Mouse (Mus musculus): ENCODE measurements at regions not wholly inside any gene's neighbourhood (a gene's known extent, or its start where the extent isn't known, plus 50 kb on each side); places are given as distances from the start of the nearest gene placed in this dataset.

DNA sequence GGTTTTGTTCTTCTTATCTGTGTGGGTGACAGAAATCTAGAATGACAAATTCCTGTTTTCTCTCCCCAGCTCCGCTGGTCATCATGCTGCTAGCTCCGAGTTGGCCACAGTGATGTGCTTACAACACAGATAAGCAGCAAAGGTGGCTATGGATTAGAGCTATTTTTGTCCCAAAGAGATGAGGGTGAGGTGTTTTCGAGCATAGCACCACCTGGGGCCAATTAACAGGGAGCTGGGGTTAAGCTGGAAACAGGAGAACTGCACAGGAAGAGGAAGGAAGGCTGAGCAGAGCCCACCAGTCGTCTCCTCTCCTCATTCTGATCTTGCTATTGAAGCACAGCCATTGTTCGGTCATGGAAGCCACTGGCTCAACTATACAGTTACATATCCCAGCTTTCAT lies 92.3 kb upstream of the Map1b start:
- no peak for DNase-seq (ENCODE audit: low read depth in 1 of 2, low spot score in 2 of 2)
- no peaks in the 10 kb centered on the region for H3K36me3 ChIP-seq (ENCODE audit: control insufficient read depth, insufficient read depth, low read length)
- no peak overlapping the region for H3K4me3 ChIP-seq (ENCODE audit: extremely low read depth, insufficient read depth, insufficient read length)
- no peaks in the 10 kb centered on the region for H3K4me1 ChIP-seq (ENCODE audit: control insufficient read depth, insufficient read depth, insufficient read length)
- TF ChIP-seq CTCF (IDR thresholded peaks at IDR 0.05; ENCODE audit: extremely low read depth, insufficient read depth, insufficient read length, insufficient replicate concordance) (no peak), POLR2A (IDR thresholded peaks at IDR 0.05; ENCODE audit: low read depth, low read length) (no peak)
- no peak overlapping the region for H3K27ac ChIP-seq (ENCODE audit: insufficient read depth, low read length)
- H3K27me3 ChIP-seq (ENCODE audit: control insufficient read depth, insufficient read depth, low read length): no peaks in the 10 kb centered on the region
- 40% methylated on average over 5 of the region's 5 CpGs for WGBS

GRCm38 (mm10) chr13:99607208-99607607 lies 90.9 kb upstream of the Map1b start:
- H3K27ac ChIP-seq (ENCODE audit: insufficient read depth, low read length): no peak overlapping the region
- TF ChIP-seq CTCF (IDR thresholded peaks at IDR 0.05; ENCODE audit: extremely low read depth, insufficient read depth, insufficient read length, insufficient replicate concordance) (no peak), POLR2A (IDR thresholded peaks at IDR 0.05; ENCODE audit: low read depth, low read length) (no peak)
- DNase-seq (ENCODE audit: low read depth in 1 of 2, low spot score in 2 of 2): no peak
- H3K4me1 ChIP-seq (ENCODE audit: control insufficient read depth, insufficient read depth, insufficient read length): no peaks in the 10 kb centered on the region
- H3K36me3 ChIP-seq (ENCODE audit: control insufficient read depth, insufficient read depth, low read length): no peaks in the 10 kb centered on the region
- no peaks in the 10 kb centered on the region for H3K27me3 ChIP-seq (ENCODE audit: control insufficient read depth, insufficient read depth, low read length)
- H3K4me3 ChIP-seq (ENCODE audit: extremely low read depth, insufficient read depth, insufficient read length): no peak overlapping the region
- 84% methylated on average over 6 of the region's 6 CpGs for WGBS

DNA sequence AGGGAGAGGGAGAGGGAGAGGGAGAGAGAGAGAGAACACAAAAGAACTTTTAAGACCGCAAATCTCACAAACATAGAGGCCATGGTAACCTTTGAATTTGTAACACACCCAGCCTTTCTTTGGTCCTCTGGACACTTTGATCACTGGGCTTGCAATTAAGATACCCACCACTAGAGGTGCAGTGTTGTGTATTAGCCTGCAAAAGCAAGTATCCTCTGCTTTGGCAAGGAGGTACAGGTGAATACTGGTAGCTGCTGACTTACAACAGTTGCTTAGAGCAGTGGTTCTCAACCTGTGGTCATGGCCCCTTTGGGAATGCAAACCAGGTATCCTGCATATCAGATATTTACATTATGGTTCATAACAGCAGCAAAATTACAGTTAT lies 90.3 kb upstream of the Map1b start:
- Histone ChIP-seq H3K27me3 (ENCODE audit: control insufficient read depth, insufficient read depth, low read length) (no peaks in the 10 kb centered on the region), H3K36me3 (ENCODE audit: control insufficient read depth, insufficient read depth, low read length) (no peaks in the 10 kb centered on the region), H3K4me3 (ENCODE audit: extremely low read depth, insufficient read depth, insufficient read length) (no peak overlapping the region), H3K27ac (ENCODE audit: insufficient read depth, low read length) (no peak overlapping the region), H3K4me1 (ENCODE audit: control insufficient read depth, insufficient read depth, insufficient read length) (no peaks in the 10 kb centered on the region)
- TF ChIP-seq CTCF (IDR thresholded peaks at IDR 0.05; ENCODE audit: extremely low read depth, insufficient read depth, insufficient read length, insufficient replicate concordance) (no peak), POLR2A (IDR thresholded peaks at IDR 0.05; ENCODE audit: low read depth, low read length) (no peak)
- no peak for DNase-seq (ENCODE audit: low read depth in 1 of 2, low spot score in 2 of 2)
- WGBS: 52% methylated on average over 1 of the region's 1 CpGs

- no peaks in the 10 kb centered on the region for H3K4me1 ChIP-seq (ENCODE audit: control insufficient read depth, insufficient read depth, insufficient read length)
- no peaks in the 10 kb centered on the region for H3K27me3 ChIP-seq (ENCODE audit: control insufficient read depth, insufficient read depth, low read length)
- H3K36me3 ChIP-seq (ENCODE audit: control insufficient read depth, insufficient read depth, low read length): no peaks in the 10 kb centered on the region
- WGBS: 72% methylated on average over 2 of the region's 2 CpGs
- no peak overlapping the region for H3K4me3 ChIP-seq (ENCODE audit: extremely low read depth, insufficient read depth, insufficient read length)
- H3K27ac ChIP-seq (ENCODE audit: insufficient read depth, low read length): no peak overlapping the region
- no peak for DNase-seq (ENCODE audit: low read depth in 1 of 2, low spot score in 2 of 2)
- TF ChIP-seq POLR2A (IDR thresholded peaks at IDR 0.05; ENCODE audit: low read depth, low read length): no peak
- no peak for TF ChIP-seq CTCF (IDR thresholded peaks at IDR 0.05; ENCODE audit: extremely low read depth, insufficient read depth, insufficient read length, insufficient replicate concordance)
Measured at GRCm38 (mm10) chr13:99605866-99606605, 89.7 kb upstream of the Map1b start.

GRCm38 (mm10) chr13:99597891-99598290 lies 81.6 kb upstream of the Map1b start:
- TF ChIP-seq CTCF (IDR thresholded peaks at IDR 0.05; ENCODE audit: extremely low read depth, insufficient read depth, insufficient read length, insufficient replicate concordance) (no peak), POLR2A (IDR thresholded peaks at IDR 0.05; ENCODE audit: low read depth, low read length) (no peak)
- no peak for DNase-seq (ENCODE audit: low read depth in 1 of 2, low spot score in 2 of 2)
- Histone ChIP-seq H3K27ac (ENCODE audit: insufficient read depth, low read length) (no peak overlapping the region), H3K27me3 (ENCODE audit: control insufficient read depth, insufficient read depth, low read length) (no peaks in the 10 kb centered on the region), H3K4me1 (ENCODE audit: control insufficient read depth, insufficient read depth, insufficient read length) (no peaks in the 10 kb centered on the region), H3K4me3 (ENCODE audit: extremely low read depth, insufficient read depth, insufficient read length) (no peak overlapping the region), H3K36me3 (ENCODE audit: control insufficient read depth, insufficient read depth, low read length) (no peaks in the 10 kb centered on the region)
- WGBS: 74% methylated on average over 2 of the region's 2 CpGs

- 62% methylated on average over 17 of the region's 17 CpGs for WGBS
- Histone ChIP-seq H3K4me1 (ENCODE audit: control insufficient read depth, insufficient read depth, insufficient read length) (no peaks in the 10 kb centered on the region), H3K4me3 (ENCODE audit: extremely low read depth, insufficient read depth, insufficient read length) (no peak overlapping the region), H3K27me3 (ENCODE audit: control insufficient read depth, insufficient read depth, low read length) (no peaks in the 10 kb centered on the region), H3K36me3 (ENCODE audit: control insufficient read depth, insufficient read depth, low read length) (no peaks in the 10 kb centered on the region), H3K27ac (ENCODE audit: insufficient read depth, low read length) (no peak overlapping the region)
- DNase-seq (ENCODE audit: low read depth in 1 of 2, low spot score in 2 of 2): no peak
- TF ChIP-seq CTCF (IDR thresholded peaks at IDR 0.05; ENCODE audit: extremely low read depth, insufficient read depth, insufficient read length, insufficient replicate concordance): no peak
- no peak for TF ChIP-seq POLR2A (IDR thresholded peaks at IDR 0.05; ENCODE audit: low read depth, low read length)
Measured at GRCm38 (mm10) chr13:99593846-99594813, 77.8 kb upstream of the Map1b start.
